Mouse (Mus musculus): ENCODE results near the gene Olfr815. TPM values are rescaled to one million over a fixed set of nuclear protein-coding genes. Genes with fewer than 3 reads are reported as not detected.

Olfr815 gene
- polyA plus RNA-seq, 1 experiment from 2014 or later: not detected

Other genes with a start within 250 kb of the Olfr815 start
- not detected in 2 replicates for gene Olfr800, start 248.2 kb downstream of the Olfr815 start, polyA plus RNA-seq (2014; fragmentation: Nextera tagmentation; extraction: Ambion mirVana)
- not detected in 2 replicates for gene Olfr801, start 232.0 kb downstream of the Olfr815 start, polyA plus RNA-seq (2014; fragmentation: Nextera tagmentation; extraction: Ambion mirVana)
- not detected in 2 replicates for gene Olfr802, start 217.7 kb downstream of the Olfr815 start, polyA plus RNA-seq (2014; fragmentation: Nextera tagmentation; extraction: Ambion mirVana)
- gene Olfr803, start 211.6 kb downstream of the Olfr815 start, polyA plus RNA-seq (2014; fragmentation: Nextera tagmentation; extraction: Ambion mirVana): not detected in 2 replicates
- gene Olfr804, start 202.7 kb downstream of the Olfr815 start, polyA plus RNA-seq (2014; fragmentation: Nextera tagmentation; extraction: Ambion mirVana): not detected in 2 replicates
- not detected in 2 replicates for gene Olfr805, start 176.5 kb downstream of the Olfr815 start, polyA plus RNA-seq (2014; fragmentation: Nextera tagmentation; extraction: Ambion mirVana)
- gene Olfr806, start 163.9 kb downstream of the Olfr815 start, polyA plus RNA-seq (2014; fragmentation: Nextera tagmentation; extraction: Ambion mirVana): not detected in 2 replicates
- gene Olfr807, start 148.1 kb downstream of the Olfr815 start, polyA plus RNA-seq (2014; fragmentation: Nextera tagmentation; extraction: Ambion mirVana): not detected in 2 replicates
- not detected in 2 replicates for gene Olfr808, start 140.4 kb downstream of the Olfr815 start, polyA plus RNA-seq (2014; fragmentation: Nextera tagmentation; extraction: Ambion mirVana)
- not detected in 2 replicates for gene Olfr809, start 131.2 kb downstream of the Olfr815 start, polyA plus RNA-seq (2014; fragmentation: Nextera tagmentation; extraction: Ambion mirVana)
- not detected in 2 replicates for gene Olfr810, start 111.0 kb downstream of the Olfr815 start, polyA plus RNA-seq (2014; fragmentation: Nextera tagmentation; extraction: Ambion mirVana)
- not detected in 2 replicates for gene Olfr811, start 101.5 kb downstream of the Olfr815 start, polyA plus RNA-seq (2014; fragmentation: Nextera tagmentation; extraction: Ambion mirVana)
- gene Olfr812, start 59.8 kb downstream of the Olfr815 start, polyA plus RNA-seq (2014; fragmentation: Nextera tagmentation; extraction: Ambion mirVana): not detected in 2 replicates
- gene Olfr813, start 50.5 kb downstream of the Olfr815 start, polyA plus RNA-seq (2014; fragmentation: Nextera tagmentation; extraction: Ambion mirVana): not detected in 2 replicates
- not detected in 2 replicates for gene Olfr814, start 26.0 kb downstream of the Olfr815 start, polyA plus RNA-seq (2014; fragmentation: Nextera tagmentation; extraction: Ambion mirVana)
- not detected in 2 replicates for gene Olfr816, start 9.7 kb upstream of the Olfr815 start, polyA plus RNA-seq (2014; fragmentation: Nextera tagmentation; extraction: Ambion mirVana)
- gene Olfr818, start 43.2 kb upstream of the Olfr815 start, polyA plus RNA-seq (2014; fragmentation: Nextera tagmentation; extraction: Ambion mirVana): not detected in 2 replicates
- gene Olfr819, start 61.4 kb upstream of the Olfr815 start, polyA plus RNA-seq (2014; fragmentation: Nextera tagmentation; extraction: Ambion mirVana): not detected in 2 replicates
- not detected in 2 replicates for gene Olfr247, start 70.3 kb upstream of the Olfr815 start, polyA plus RNA-seq (2014; fragmentation: Nextera tagmentation; extraction: Ambion mirVana)
- gene Gm10310, start 79.2 kb upstream of the Olfr815 start, polyA plus RNA-seq (2014; fragmentation: Nextera tagmentation; extraction: Ambion mirVana): not detected in 2 replicates
- not detected in 2 replicates for gene Olfr820, start 106.8 kb upstream of the Olfr815 start, polyA plus RNA-seq (2014; fragmentation: Nextera tagmentation; extraction: Ambion mirVana)
- gene Olfr821, start 124.5 kb upstream of the Olfr815 start, polyA plus RNA-seq (2014; fragmentation: Nextera tagmentation; extraction: Ambion mirVana): not detected in 2 replicates
- gene Olfr822, start 165.3 kb upstream of the Olfr815 start, polyA plus RNA-seq (2014; fragmentation: Nextera tagmentation; extraction: Ambion mirVana): not detected in 2 replicates
- not detected in 2 replicates for gene Olfr823, start 209.5 kb upstream of the Olfr815 start, polyA plus RNA-seq (2014; fragmentation: Nextera tagmentation; extraction: Ambion mirVana)
- gene Olfr824, start 224.1 kb upstream of the Olfr815 start, polyA plus RNA-seq (2014; fragmentation: Nextera tagmentation; extraction: Ambion mirVana): not detected in 2 replicates